Mouse (Mus musculus) spleen, postnatal 10 days (tissue): ENCODE measurements at regions not wholly inside any gene's neighbourhood (a gene's known extent, or its start where the extent isn't known, plus 50 kb on each side); places are given as distances from the start of the nearest gene placed in this dataset.

Source experiments
- DNase-seq, 2 experiments: peaks; one replicate each; pipeline ENCODE4 v3.0.0; 2021 to 2022; ENCODE audit warnings: low spot score in 2 of 2

DNA sequence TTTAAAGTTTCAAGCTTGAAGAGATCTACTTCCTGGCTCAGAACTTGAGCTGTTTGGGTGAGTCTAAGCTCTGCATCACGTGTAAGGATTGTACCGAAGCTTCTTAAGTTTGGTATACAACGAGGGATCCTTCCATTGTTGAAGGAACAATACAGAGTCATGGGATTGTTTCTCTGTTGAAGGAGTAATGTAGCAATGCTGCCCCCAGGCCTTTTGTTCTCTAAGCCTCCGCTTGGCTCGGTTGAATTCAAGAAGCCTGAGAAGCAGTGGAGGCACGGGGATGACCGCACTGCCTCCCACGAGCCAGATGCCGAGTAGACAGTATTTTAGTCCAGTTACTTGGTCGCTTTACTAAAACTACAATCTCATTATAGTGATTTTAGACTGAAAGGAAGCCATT is 90.9 kb upstream of the Nampt start:
- no peak for DNase-seq

DNA sequence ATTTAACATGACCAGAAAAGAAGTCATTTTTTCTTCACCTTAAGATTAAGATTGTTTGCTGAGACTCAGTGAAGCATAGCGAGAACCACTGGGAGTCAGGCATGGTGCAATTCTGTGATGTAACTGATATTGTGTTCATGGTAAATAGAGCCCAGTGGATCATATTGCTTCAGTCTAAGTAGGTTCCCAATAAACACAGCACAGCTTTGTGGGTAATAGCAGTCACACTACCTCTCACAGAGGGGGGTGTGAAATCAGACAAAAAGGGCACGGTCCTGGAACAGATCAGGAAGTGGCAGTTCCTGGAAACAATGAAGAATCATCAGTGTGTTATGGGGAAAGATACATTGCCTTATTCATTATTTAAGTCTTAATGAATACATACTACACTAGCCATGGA is 84.1 kb upstream of the Nampt start:
- DNase-seq = no peak

DNA sequence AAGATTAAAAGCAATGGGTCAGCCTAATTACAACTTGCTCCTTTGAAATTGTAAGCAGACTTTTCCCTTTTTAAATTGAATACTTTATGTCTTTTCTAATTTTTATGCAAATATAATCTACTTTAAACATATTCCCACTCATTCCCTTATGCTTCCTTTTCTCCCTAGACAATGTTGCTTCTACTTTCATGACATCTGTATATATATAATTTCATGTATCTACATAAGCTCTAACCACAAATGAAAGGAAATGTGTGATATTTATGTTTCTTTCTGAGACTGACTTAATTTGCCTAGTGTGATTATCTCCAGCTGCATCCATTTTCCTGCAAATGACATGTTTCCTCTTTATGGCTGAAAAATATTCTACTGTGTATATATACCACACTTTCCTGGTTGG is 77.9 kb upstream of the Nampt start:
- no peak for DNase-seq

DNA sequence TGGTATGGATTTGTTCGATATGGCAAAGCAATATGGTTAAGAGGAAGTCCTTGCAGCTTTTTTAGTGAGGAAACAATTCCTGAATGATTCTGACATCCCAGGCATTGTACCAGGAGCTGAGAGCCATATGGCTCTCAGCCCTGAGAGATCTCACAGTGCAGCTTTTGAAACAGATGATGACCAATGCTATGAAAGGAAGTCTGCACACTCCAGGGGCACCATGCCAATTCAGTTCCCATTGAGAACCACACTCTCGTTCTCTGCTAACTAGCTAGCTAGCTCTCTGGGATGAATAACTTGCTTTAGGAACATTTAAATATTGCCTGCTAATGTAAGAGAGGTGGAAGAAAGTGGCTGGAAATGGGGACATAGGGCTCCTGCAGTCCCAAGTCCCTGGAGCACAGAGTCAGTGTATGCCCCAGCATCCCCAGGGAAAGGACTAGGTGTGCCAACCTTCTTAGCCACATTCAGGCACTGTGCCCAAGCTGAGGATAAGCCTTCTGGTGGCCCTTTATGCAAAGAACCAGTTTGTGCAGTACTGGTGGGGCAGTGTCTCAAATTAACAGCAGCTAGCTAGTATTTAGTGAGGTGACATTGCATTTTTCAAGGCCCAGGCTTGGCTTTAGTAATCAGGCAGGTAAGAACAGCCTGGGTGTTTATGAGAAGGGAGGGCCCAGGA is 61.8 kb upstream of the Nampt start:
- no peak for DNase-seq

DNA sequence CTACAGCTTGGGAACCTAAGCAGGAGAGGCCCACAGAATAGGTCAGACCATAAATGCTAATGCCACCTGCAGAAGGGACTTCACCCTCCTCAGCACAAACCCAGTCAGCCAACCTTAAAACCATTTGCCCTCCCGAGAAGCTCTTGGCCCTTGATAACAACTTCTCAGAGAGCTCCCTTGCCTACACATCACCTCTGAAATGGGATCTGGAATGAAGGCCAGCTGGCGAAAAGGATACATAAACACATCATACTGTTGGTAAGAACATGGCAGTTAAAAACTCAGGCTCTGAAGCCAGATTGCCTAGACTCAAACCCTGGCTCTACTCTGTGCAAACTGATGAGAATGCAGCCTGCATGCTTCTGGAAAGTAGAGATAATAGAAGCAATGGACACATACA is 61.2 kb upstream of the Nampt start:
- DNase-seq = no peak

DNA sequence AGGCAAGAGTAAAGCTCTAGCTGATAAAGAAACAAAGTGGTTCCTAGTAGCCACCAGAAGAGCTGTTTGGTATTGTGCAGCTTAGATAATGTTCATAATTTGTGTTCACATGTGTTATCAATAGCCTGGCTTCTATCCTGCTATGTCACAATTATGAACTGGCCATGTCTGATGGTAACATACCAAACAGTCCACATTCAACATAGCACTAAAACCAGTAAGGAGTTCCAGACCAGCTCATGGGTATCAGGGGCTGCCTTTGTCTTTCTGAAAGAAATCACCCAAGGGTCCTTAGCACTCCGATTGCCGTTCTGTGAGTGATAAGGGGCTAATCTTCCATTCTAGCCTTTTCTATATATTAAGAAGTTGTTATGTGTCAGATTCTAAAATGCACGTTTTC is 58.7 kb upstream of the Nampt start:
- DNase-seq = no peak

DNA sequence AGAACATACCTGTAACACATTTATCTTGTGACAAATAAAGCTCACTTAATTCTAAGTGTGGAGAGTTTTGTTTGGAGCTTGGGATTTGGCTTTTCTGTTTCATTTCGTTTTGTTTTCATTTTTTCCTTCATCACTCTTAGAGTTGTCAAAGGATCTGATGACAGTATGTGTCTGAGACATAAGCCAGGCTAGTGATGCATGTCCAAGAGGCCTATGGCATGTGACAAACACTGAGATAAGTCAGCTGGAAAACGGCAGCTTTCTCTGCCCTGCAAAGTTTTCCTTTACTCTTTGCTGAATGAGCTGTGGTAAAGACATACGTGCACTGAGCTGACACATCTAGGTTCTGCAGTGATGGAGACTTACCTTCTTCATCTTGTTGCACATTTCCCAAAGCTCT is 58.3 kb upstream of the Nampt start:
- no peak for DNase-seq

DNA sequence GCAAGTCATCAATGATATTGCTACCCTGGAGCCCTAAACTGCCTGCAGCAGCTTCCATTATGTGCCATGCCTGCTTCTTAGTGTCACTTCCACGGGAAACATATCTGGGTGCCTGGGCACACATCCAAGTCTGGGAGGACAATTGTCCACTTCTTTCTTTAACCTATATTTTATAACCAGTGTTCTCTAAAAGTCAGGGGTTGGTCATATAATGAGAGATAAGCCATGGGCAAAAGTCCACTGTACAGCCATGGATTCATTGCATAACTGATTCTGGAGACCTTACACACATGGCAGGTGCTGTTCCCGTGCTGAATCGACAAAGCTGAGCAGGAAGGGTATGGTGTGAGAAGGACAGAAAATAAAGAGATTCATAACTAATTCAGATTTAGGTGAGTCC is 55.1 kb upstream of the Nampt start:
- no peak for DNase-seq

DNA sequence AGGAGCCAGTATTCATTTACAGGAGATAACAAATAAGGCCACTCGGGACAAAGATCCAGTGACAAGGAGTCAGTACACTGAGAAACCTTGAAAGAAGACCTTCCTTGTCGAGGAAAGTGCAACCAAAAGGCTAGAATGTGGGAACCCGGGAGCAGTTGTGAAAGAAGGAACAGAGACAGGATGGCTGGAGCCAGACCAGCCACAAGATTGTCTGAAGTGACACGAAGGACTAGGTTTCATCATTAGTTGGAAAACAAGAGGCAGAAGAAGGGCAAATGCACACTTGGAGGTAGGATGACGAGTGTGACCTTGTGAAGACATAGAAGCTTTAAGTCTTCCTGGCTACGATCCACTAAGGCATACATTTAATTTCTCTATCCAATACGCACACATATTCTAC is 54.6 kb upstream of the Nampt start:
- DNase-seq = no peak

DNA sequence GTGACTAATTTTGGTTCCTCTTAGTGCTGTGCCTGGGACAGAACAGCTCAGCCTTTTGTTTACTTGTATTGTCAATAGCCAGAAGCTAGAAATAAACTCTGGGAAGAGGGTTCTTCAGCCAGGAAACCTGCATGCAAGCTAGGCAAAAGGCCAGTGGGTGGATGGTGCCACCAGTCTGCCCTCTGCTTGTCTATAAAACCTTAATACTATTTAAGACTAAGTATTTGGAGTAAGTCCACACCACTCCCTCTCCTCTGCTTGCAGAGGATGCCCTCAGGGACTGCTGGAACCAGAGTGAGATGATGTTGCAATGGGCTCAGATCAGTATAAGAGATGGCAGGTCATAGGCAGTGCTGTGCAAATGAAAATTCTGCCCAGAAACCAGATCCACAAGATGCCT is 53.5 kb upstream of the Nampt start:
- no peak for DNase-seq

DNA sequence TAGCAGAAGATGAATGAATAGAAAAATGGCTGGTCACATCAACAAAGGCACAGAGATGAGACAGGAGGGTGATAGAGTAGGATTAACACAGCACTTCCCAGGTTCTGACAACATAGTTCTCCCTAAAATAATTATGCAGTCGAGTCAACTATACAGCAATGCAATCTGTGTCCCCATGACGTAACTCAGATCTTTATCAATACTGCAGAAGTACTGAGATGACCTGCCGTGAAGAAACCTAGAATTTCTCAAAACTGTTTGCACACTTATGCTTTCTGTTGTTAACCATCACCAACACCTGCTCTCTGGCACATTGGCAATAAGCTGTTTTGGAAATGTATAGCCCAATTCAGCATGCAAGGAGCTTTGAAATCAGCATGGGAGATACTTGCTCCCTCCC is 52.8 kb upstream of the Nampt start:
- DNase-seq = no peak

DNA sequence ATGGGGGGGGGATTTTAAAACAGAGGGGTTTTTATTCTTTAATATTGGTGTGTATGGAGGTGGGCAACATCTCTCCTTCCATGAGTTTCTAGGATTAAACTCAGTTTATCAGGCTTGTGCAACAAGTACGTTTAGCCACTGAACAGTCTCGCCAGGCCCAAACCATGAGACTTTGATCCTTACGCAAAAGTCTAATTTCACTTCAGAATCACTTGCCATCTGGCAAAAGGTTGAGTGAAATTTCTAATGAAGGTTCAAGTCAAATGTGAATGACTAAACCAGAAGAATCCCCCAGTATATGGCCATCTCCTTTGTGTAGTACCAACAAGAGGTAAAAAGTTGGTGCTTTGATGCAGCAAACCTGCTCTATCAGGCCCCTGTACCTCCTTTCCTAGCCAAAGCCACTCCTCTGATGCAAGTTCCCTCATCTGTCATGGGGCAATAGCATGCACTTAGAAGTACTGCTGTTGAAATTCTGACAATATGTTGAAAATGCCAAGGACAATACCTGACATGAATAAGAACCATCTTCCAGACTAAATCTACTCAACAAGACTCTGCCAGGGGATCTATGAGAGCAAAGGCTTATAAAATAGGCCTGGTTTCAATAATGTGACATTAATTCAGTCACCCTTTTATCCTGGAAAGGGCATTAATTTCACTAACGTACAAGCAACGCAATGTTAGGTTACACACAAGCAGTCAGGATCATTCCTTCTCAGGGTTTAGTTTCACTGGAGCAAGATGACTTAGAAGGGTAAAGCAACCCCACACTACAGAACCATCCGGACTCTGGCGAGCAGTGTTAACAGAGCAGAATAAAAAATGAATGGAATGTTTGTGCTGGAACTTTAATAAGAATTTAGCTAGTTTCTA is 51.9 kb upstream of the Nampt start:
- DNase-seq = no peak

DNA sequence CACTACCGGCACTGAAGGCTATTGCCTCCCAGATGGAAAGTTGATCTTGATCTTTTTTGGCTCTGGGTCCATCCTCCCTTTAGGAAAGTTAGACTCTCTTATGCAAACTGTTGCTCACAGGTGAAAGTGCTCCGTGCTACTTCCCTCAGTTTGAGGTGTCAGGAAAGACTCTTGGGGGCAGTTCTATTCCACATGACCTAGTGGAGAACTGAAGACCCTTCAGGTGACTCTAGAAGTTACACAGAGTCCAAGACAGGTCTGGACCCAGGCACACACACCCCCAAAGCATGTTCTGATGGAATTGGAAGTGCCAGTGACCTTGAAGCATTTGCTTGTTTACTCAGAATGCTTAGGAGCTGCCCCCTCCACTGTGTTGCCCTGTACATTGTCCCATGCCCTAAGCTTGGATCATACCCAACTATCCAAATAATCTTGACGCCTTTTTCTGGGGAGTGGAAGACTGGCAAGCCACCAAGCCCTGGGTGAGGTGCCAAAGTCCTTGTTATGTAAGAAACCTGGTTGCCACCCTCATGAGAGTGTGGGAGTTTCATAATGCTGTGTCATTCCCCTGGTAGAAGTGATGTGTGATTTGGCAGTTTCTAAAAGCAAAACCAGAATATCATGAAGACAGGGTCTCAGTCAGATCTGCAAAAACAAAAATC is 51.1 kb upstream of the Nampt start:
- no peak for DNase-seq

DNA sequence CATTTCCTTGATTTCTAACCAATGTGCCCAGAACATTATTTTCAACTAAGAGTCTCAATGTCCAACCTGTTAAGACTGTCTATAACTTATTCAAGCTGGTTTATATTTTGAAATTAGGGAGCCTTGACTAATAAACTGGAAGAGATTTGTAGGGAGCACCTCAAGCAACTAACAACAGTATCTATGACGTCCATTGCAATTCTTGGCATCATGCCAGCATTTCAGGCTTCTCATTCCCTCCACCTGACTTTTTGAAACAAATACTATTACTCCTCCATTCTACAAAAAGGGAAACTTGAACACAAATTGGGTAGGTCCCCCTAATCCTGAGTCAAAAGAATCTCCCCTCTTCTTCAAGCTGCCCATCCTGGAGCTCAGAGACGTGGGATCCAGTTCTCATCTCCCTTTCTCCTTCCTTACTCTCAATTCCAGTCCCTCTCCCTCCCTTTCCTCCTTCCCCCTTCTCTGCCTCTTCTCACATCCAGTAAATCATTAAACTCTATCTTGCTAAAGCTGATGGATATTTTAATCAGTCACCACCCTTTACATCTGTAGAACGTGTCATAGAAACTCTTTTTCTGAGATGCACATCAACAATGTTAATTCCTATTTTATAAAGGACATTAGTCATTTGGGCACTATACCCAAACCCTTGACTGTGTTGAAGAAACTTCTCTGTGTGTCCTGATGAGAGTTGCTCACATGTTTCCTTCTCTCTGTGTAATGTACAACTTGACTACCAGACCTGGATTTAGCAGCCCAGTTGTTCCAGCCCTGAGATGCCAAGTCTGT is 50.4 kb upstream of the Nampt start:
- DNase-seq = no peak
